Mouse (Mus musculus) brain, embryonic 14.5 days (tissue): ENCODE measurements around the gene Myom1. TPM values are rescaled to one million over a fixed set of nuclear protein-coding genes. Genes with fewer than 3 reads are reported as not detected.
A peak's percentile ranks its signal among the peaks of the same experiment; 100 is the strongest.

Experiments used
- DNase-seq: peaks from one replicate; pipeline ENCODE4 v3.0.0-alpha.2; 2011; ENCODE audit warnings: low read depth
- CTCF ChIP-seq: fragments of 200-500 bp; IDR thresholded peaks from 2 replicates; pipeline ENCODE4 v1.5.1; 2012; ENCODE audit warnings: inconsistent platforms, mild to moderate bottlenecking, moderate library complexity, borderline replicate concordance; ENCODE audit not compliant: insufficient read depth, insufficient read length; ENCODE audit errors: extremely low read depth
- POLR2A ChIP-seq: fragments of 200-500 bp; IDR thresholded peaks from 2 replicates; pipeline ENCODE4 v1.6.1; 2012; ENCODE audit warnings: mild to moderate bottlenecking, inconsistent platforms, borderline replicate concordance; ENCODE audit not compliant: poor library complexity, insufficient read depth, insufficient read length, severe bottlenecking; ENCODE audit errors: extremely low read depth
- polyA plus RNA-seq: library from polyadenylated mRNA; depleted of rRNA; stranded (reverse); fragments of >200 nt; gene quantifications from 2 replicates; pipeline ENCODE4 v1.2.3, GENCODE M21; 2012

Myom1 gene
- polyA plus RNA-seq, 1 experiment: 2.3 TPM

- TF ChIP-seq POLR2A: no peak
- TF ChIP-seq CTCF: no peak
- no peak for DNase-seq
Measured at GRCm38 (mm10) chr17:71081986-71082385, 79.6 kb downstream of the Myom1 start.

DNA sequence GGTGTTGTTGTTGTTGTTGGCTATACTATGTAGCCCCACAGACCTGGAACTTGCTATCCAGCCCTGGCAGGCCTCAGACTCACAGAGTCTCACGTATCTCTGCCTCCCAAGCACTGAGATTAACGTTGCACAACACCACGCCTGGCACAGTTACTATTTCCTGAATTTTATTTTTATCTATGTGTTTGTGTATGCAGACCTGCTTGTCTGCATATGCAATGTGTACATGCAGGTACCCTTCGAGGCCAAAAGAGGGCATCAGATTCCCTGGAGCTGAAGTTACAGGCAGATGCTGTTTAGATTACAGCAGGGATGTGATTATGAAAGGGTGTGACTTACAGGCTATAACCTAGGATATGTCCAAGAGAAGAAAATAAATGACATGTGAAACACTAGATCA, 84.5 kb downstream of the Myom1 start:
- TF ChIP-seq CTCF: peak; percentile 21; the same call in 1 of the 2 replicates
- TF ChIP-seq POLR2A: no peak
- peak; percentile 31 for DNase-seq

GRCm38 (mm10) chr17:71087396-71088153, 85.1 kb downstream of the Myom1 start:
- no peak for DNase-seq
- TF ChIP-seq POLR2A (no peak), CTCF (no peak)

- no peak for TF ChIP-seq POLR2A
- no peak for DNase-seq
Measured at GRCm38 (mm10) chr17:71088154-71088521, 85.7 kb downstream of the Myom1 start.

DNA sequence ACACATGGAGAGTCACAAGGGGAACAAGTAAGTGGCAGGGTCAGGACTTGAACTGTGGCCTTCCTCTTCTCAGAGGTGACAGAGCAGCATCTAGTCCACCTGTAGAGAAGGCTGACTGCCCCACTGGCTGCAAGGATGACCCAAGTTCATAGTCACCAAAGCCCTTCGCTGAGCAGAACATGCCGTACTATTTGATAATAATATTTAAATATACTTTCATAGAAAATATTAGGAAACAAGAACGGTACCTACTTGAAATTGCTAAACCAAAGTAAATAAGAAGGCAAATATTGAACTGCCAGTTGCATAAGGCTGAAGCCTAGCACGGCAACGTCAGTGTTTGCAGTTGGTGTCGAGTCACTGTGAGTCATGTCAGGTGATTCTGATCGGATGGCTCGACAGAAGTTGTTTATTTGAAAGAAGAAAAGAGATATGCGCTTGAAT, 86.6 kb downstream of the Myom1 start:
- DNase-seq: no peak
- no peak for TF ChIP-seq POLR2A
- TF ChIP-seq CTCF: no peak

DNA sequence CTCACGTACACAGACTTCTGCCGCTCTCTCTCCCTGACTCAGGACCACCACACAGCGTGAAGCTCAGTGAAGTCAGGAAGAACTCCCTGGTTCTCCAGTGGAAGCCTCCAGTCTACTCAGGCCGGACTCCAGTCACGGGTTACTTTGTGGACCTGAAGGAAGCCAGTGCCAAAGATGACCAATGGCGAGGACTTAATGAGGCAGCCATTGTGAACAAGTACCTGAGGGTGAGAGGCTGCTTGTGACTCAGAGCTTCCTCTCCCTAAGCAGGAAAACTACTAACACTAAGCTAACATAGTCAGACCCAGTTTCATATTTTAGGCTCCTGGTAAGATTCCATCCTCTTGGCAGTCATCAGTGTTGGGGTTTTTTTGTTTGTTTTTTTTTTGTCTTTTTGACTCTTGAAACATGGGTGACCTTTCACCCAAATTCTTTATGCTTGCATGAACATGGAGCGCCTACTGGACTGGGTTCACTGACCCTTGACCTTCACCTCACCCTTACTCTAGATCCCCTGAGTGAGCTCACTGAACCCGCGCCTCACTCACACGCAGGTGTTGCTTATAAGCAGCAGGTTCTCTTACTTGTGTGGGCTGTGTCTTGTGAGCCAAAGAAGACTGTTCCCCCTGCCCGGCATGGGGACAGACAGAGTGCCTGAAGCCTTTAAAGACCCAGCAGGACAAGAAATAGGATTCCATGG, 87.5 kb downstream of the Myom1 start:
- DNase-seq: no peak
- TF ChIP-seq POLR2A (no peak), CTCF (no peak)

- no peak for TF ChIP-seq CTCF
- no peak for TF ChIP-seq POLR2A
- no peak for DNase-seq
Measured at GRCm38 (mm10) chr17:71091024-71091423, 88.6 kb downstream of the Myom1 start.

GRCm38 (mm10) chr17:71092341-71092740, 89.9 kb downstream of the Myom1 start:
- TF ChIP-seq CTCF: no peak
- TF ChIP-seq POLR2A: no peak
- no peak for DNase-seq

GRCm38 (mm10) chr17:71093793-71094192, 91.4 kb downstream of the Myom1 start:
- no peak for TF ChIP-seq POLR2A
- TF ChIP-seq CTCF: no peak
- no peak for DNase-seq

DNA sequence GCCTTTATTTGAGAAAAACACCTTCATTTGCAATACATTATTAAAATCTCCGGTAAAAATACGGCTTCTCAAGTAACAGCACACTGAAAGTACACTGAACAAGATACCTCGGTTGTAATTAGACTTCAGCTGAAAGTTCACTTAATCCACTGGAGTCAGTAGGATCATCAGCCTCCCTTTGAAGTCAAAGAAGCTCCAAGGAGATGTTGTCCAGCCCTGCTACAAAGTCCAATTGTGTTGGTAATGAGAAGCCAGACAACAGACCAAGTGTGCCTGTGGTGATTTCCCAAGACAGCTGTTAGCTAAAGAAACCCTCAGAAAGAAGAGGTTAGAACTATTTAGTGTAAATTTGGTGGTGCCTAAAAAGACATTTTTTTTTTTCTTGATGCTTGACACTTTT, 92.0 kb downstream of the Myom1 start:
- TF ChIP-seq POLR2A (no peak), CTCF (no peak)

DNA sequence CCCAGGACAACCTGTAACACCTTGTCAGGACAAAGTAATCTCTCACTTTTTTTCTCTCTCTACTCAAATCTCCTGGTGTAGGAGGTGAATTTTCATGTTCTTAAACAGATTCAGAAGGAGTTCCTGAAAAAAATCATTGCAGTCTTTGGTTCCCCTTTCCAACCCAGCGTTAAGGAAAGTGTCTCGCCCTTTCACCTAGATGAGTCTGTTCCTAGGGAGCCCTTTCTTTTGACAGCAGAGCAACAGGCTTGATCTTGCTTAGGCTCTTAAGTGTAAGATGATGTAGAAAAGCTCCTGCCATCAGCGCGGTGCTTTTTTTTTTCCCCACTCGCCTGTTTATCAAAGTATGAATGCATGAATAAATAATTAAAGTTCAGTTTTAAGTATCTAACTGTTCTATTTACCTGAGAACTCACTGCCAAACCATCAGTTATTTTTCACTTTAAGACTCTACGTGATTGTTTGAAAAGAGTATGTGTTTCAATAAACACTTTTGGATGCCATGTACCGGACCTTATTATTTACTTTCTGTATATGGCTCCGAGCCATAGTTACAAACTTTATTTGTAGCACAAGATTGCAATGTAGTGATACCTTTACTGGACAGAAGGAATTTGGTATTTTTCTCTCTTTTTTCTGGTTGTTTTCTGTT, 94.2 kb downstream of the Myom1 start:
- DNase-seq: no peak
- TF ChIP-seq POLR2A (no peak), CTCF (no peak)

More for the DNA sequence above, 92.0 kb downstream of the Myom1 start:
- DNase-seq: no peak

- DNase-seq: peak; percentile 11
- TF ChIP-seq POLR2A: no peak
- TF ChIP-seq CTCF: no peak
Measured at GRCm38 (mm10) chr17:71097209-71097597, 94.8 kb downstream of the Myom1 start.

DNA sequence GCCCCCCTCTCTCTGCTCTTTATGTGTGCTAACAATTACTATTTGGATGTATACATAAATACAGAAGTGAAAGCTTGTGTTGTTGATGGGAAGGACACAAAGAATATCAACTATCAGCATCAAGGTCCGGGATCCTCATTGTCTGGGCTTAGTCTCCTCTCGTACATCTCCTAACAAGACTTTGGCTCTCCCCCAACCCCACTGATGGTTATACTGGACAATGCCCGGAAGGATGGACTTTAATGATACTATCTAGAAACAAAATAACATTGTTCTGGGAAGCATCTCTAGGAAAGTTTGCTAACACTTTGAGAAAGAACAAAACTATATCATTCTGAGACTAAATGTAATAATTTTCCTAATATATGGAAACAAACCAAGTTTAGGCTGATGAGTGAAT, 96.2 kb downstream of the Myom1 start:
- no peak for DNase-seq
- TF ChIP-seq POLR2A (no peak), CTCF (no peak)
